Mouse (Mus musculus): ENCODE data around the gene Cenpq. TPM values are rescaled to one million over a fixed set of nuclear protein-coding genes. Genes with fewer than 3 reads are reported as not detected.

Gene Cenpq
- total and polyA plus RNA-seq, 3 experiments = 20.9 to 25.5 TPM; not detected in 1

- TF ChIP-seq KAT2A (conservative IDR thresholded peaks at IDR 0.05; ENCODE audit: low read depth, low read length) (no peak), MYC (IDR thresholded peaks at IDR 0.05; ENCODE audit: low read depth, low read length) (no peak), ETS1 (IDR thresholded peaks at IDR 0.05; ENCODE audit: low read depth, low read length) (no peak), ZNF384 (IDR thresholded peaks at IDR 0.05; ENCODE audit: low read depth, low read length) (no peak)
- no peak for DNase-seq (ENCODE audit: low read depth, low spot score)
- H3K27ac ChIP-seq (ENCODE audit: control insufficient read depth, low read depth, low read length) = no peak within 1 kb of the TSS
- H3K79me2 ChIP-seq (ENCODE audit: control insufficient read depth, insufficient read depth, low read length, poor library complexity) = no peaks in the 10 kb centered on the region
- H3K9ac ChIP-seq (ENCODE audit: control insufficient read depth, low read depth, low read length, poor library complexity, severe bottlenecking) = no peak within 1 kb of the TSS
- H3K27me3 ChIP-seq (ENCODE audit: control insufficient read depth in 1 of 2, insufficient read depth in 2 of 2, low read length in 2 of 2) = no peaks in the 10 kb centered on the region
- no peak within 1 kb of the TSS for H3K4me3 ChIP-seq (ENCODE audit: control insufficient read depth in 1 of 2, insufficient read depth in 1 of 2, low read depth in 2 of 2, low read length in 2 of 2)
- H3K9me3 ChIP-seq (replicated peaks; ENCODE audit: insufficient read depth, low read length) = no peaks in the 10 kb centered on the region
- no peaks in the 10 kb centered on the region for H3K4me1 ChIP-seq (ENCODE audit: control insufficient read depth in 1 of 2, insufficient read depth in 2 of 2, low read length in 2 of 2)
- no peaks in the 10 kb centered on the region for H3K36me3 ChIP-seq (ENCODE audit: control insufficient read depth in 1 of 2, insufficient read depth in 2 of 2, low read length in 2 of 2)
These were observed 20.6 kb downstream of the Cenpq start, which contains the start of gene Glyatl3 for GRCm38 (mm10) chr17:40914250-40914649. Gene Glyatl3 (minus strand): TSS chr17:40914350.

- no peak for DNase-seq (ENCODE audit: low read depth, low spot score)
- peaks cover 0 to 22% of the 10 kb centered on the region in 2 experiments; a peak in 2 of 4 replicates for H3K36me3 ChIP-seq (ENCODE audit: control insufficient read depth in 1 of 2, insufficient read depth in 2 of 2, low read length in 2 of 2)
- H3K4me3 ChIP-seq (ENCODE audit: control insufficient read depth in 1 of 2, insufficient read depth in 1 of 2, low read depth in 2 of 2, low read length in 2 of 2) = no peak overlapping the region
- no peaks in the 10 kb centered on the region for H3K79me2 ChIP-seq (ENCODE audit: control insufficient read depth, insufficient read depth, low read length, poor library complexity)
- H3K9ac ChIP-seq (ENCODE audit: control insufficient read depth, low read depth, low read length, poor library complexity, severe bottlenecking) = no peak overlapping the region
- H3K27me3 ChIP-seq (ENCODE audit: control insufficient read depth in 1 of 2, insufficient read depth in 2 of 2, low read length in 2 of 2) = no peaks in the 10 kb centered on the region
- TF ChIP-seq ETS1 (IDR thresholded peaks at IDR 0.05; ENCODE audit: low read depth, low read length) (no peak), MYB (IDR thresholded peaks at IDR 0.05; ENCODE audit: low read depth, low read length) (no peak), USF1 (IDR thresholded peaks at IDR 0.05; ENCODE audit: low read depth, low read length) (no peak), MAZ (IDR thresholded peaks at IDR 0.05; ENCODE audit: low read depth, low read length) (no peak), CTCF (IDR thresholded peaks at IDR 0.05 in 2 of 3, conservative IDR thresholded peaks at IDR 0.05 in 1 of 3; ENCODE audit: control insufficient read depth in 1 of 3, insufficient read depth in 1 of 3, low read depth in 2 of 3, low read length in 3 of 3, poor library complexity in 1 of 3, severe bottlenecking in 1 of 3) (no peak), POLR2AphosphoS2 (IDR thresholded peaks at IDR 0.05; ENCODE audit: low read length) (no peak), MAFK (IDR thresholded peaks at IDR 0.05; ENCODE audit: borderline replicate concordance, low read depth, low read length) (no peak), NRF1 (IDR thresholded peaks at IDR 0.05; ENCODE audit: insufficient read depth, low read depth, low read length, poor library complexity, severe bottlenecking) (no peak), GABPA (IDR thresholded peaks at IDR 0.05; ENCODE audit: low read depth, low read length) (no peak), ZC3H11A (IDR thresholded peaks at IDR 0.05; ENCODE audit: low read depth, low read length) (no peak), MXI1 (IDR thresholded peaks at IDR 0.05; ENCODE audit: low read depth, low read length) (no peak), BHLHE40 (IDR thresholded peaks at IDR 0.05; ENCODE audit: borderline replicate concordance, low read depth, low read length) (no peak), ZNF384 (IDR thresholded peaks at IDR 0.05; ENCODE audit: low read depth, low read length) (no peak), POLR2AphosphoS5 (IDR thresholded peaks at IDR 0.05; ENCODE audit: borderline replicate concordance, low read depth, low read length) (no peak), RCOR1 (IDR thresholded peaks at IDR 0.05; ENCODE audit: low read depth, low read length) (no peak)
- H3K9me3 ChIP-seq (replicated peaks; ENCODE audit: insufficient read depth, low read length) = no peaks in the 10 kb centered on the region
- no peak overlapping the region for H3K27ac ChIP-seq (ENCODE audit: control insufficient read depth, low read depth, low read length)
- H3K4me1 ChIP-seq (ENCODE audit: control insufficient read depth in 1 of 2, insufficient read depth in 2 of 2, low read length in 2 of 2) = peaks cover 4 to 12% of the 10 kb centered on the region in 2 experiments
These were observed 30.1 kb downstream of the Cenpq start for GRCm38 (mm10) chr17:40904721-40905154.
